In the genomic region with DNA sequence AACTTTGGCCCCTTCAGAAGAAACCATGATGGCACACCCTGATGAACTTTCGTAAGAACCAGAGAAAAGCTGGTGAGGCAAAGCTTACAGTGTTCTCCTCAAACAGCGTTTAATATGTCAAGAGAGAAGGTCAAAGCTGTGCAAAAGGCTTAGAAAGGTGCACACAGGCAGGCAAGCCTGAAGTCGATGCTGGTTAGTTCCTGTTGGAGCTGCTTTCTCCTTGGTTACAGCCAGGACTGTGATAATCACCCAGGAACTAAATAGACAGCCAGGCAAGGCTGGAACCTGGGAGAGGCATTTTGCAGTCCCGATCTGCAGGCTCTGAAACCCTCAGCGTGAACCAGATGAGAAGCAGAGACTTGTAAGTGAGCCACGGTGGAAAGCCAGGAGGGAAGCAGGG, we compare ENCODE assay signal across 5 mouse cellular contexts.
"Had no signal": no experiment of that assay in that cellular context is flagged by ENCODE, and none has a peak within 500 bp of the region (broad histone marks: within the 10 kb centered on the region; RNA-seq: fewer than 3 reads in every experiment).

No protein-coding gene starts in this region.

- DNase-seq: lung, adult 2 months; lung, postnatal 4 days; right cerebral cortex, postnatal 14 days; thymus, adult 2 months; thymus, postnatal 36 days had no signal
